Mouse (Mus musculus): ENCODE data around the gene App.

Gene App

DNA sequence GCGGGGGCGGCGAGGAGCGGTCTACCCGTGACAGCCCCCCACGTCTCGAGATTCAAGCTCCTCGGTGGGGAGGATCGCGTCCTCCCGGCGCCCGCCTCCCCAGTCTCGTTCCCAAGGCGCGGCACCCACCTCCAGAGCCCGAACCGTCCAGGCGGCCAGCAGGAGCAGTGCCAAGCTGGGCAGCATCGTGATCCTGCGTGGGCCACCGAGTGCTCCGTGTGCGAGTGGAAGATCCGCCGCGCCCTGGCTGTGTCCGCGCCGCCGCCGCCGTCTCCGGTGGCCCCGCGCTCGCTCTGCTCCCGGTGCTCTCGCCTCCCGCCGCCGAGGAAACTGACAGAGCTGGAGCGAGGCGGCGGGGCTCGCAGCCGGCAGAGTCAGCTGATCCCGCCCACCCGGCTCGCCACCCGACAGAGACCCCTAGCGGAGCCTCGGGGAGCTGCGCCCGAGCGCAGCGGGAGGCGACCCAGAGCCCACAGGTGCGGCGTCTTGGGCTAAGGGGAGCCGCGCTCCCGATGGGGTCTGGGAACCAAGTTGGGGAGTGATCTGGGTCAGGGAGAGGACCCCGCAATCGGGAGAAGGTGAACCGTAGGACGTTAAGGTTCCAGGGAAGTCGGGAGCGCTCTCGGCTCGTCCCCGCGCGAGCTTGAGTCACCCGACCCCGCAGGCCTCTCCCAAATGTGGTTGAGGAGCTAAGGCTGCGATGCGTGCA, at the start of gene App:
TSS of gene App (minus strand) at position 394 of the 709 bp plus-strand sequence.
- peak; percentile 79 for DNase-seq (ENCODE audit: low spot score)

DNA sequence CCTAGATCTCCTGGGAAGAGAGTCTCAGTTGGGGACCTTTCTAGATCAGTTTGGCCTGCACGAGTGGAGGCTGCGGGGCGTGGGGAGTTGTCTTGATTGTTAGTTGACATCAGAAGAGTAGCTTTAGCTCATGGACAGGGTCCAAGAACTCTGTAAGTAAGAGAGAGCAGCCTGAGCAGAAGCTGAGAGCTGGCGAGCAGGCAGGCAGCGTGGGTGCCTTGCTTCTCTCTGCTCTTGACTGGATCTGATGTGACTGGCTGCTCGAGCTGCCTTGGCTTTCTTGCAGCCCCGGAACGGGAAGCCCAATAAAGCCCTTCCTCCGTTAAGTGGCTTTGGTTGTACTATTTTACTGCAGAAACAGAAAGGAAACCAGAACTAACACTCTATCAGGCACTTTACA, 42.3 kb upstream of the App start:
- DNase-seq (ENCODE audit: low spot score) = peak; percentile 9

DNA sequence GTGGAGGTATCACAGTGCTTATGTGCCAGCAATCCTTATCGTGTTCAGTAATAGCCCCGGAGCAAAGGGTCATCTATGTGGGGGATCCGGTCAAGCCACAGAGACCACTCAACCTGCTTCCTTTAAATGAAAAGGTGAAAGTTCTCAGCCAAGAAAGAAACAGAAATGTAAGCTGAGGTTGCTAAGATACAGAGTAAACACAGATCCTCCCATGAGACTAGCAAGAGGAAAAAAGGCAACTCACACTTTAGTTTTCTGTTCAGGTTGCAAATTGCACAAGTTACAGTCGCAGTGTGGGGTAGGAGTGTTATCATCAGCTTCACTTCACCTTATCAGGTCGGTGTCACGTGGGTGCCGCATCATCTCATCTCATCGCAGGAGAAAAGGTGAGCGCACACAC, 41.6 kb upstream of the App start:
- no peak for DNase-seq (ENCODE audit: low spot score)

DNA sequence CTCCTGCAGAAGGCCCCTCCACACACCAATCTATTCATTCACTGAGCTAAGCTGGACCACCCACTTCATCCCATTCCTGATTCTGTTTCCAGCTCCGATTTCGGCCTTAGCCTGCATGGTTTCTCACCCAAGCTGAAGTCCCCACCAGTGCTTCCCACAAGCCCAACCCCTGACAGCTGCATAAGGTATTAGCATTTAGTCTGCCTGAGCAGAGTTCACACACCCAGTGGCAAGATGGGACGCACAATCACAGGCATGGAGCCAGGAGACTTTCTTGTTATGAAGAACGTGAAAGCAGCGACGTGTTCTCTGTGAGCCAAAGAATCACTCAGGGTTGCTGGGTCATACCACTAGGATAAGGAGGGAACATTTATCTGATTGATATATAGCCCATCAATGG, 22.1 kb upstream of the App start:
- DNase-seq (ENCODE audit: low spot score) = no peak

- DNase-seq (ENCODE audit: low spot score) = no peak
These were observed 21.6 kb upstream of the App start for GRCm38 (mm10) chr16:85195167-85195566.

- DNase-seq (ENCODE audit: low spot score) = no peak
These were observed 7.9 kb upstream of the App start for GRCm38 (mm10) chr16:85181502-85181901.

DNA sequence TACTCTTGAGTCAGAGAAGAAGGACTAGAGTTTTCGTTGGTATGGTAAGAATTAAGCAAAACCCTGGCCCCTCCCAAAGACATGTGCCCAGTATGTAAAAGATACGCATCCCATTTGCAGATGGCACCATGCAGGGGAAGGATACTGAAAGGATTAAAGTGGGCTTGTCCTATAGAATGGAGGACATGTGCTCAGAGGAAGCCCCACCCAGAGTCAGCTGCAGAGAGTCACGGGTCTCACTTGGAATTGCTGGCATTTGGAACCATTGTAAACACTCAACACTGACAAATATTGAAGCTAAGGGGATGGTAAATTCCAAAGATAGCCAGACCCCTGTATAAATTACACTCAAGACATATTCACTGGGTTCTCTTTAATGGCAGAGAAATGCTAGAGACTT, 7.1 kb upstream of the App start:
- DNase-seq (ENCODE audit: low spot score) = no peak

DNA sequence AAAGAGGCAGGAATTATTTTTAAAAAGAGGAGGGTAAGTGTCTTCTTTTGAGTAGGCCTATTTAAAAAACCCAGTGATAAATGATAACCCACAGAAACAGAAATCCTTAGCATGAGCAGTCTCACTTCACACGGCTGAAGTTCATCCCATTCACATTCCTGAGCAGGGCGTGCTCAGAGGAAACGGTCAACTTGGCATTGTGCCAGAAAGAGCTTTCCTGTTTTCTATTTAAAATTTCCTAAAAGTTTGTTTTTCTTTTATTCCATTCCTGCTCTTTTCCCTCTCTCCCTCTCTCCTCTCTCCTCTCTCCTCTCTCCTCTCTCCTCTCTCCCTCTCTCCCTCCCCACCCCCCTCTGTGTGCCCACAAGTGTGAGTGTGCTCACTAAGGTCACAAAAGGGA, 3.1 kb upstream of the App start:
- DNase-seq (ENCODE audit: low spot score) = no peak

DNA sequence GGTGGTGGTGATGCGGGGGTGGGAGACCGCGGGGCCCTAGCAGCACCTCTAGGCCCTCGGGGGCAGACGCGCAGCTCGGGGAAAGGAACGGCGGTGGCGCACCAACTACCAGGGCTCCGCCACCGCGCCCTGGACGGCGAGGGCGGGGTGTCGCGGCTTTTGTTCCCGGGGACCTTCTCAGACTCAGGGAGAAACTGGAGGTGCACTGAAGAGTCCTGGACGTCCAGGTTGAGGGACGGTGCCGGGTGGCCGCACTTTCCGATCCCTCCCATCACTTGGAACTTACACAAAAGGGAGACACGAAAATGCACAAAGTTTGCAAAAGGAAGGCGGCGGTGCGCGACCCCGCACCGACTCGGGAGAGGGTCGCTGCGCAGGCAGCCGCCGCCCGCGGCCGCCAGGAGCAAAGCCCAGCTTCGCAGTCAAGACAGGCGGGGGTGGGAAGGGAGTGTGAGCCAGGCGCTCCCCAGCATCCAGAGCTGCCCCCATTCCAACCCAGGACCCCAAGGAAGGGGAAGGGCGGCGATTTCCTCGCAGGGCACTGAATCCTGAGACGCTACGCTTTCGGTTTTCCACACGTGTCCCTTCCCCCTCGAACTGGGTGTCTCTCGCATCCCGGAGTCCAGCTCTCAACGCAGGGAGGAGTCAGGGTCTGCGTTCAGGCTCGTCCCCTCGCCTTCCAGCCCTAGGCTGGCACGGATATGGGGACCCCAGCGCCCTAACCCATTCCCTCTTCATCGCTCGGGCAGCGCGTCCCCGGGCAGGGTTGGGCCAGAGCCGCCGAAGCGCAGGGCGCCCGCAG, 794 bp downstream of the App start:
- no peak for DNase-seq (ENCODE audit: low spot score)

GRCm38 (mm10) chr16:85171976-85172570, 1.5 kb downstream of the App start:
- peak; percentile 62 for DNase-seq (ENCODE audit: low spot score)

DNA sequence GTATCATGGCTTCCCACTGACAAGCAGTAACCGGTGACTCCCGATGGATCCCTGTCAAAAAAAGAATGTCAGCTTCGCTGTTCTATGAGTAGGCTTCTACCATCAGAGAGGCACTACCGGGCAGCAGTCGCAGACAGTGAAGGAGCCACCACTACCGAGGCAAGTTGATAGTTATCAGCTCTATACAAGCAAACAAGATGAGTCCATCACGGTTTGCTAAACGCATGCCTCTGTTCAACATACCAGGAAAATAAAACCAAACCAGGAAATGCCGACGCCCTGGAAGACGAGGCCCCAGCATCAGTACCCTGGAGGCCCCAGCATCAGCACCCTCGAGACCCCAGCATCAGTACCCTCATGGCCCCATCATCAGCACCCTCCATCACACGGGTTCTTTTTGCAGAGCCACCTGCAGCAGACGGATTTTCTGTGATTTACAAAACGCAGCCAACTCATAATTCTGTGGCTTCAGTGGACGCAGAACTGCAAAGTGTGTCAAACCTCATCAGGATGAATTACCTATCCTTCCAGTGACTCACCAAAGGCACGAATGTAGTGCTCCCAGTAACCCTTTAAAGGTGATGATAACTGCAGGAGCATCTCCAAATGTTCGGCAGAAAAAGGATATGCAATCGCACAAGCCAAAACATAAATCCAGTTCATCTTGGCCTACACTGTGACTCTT, 2.6 kb downstream of the App start:
- DNase-seq (ENCODE audit: low spot score) = no peak

DNA sequence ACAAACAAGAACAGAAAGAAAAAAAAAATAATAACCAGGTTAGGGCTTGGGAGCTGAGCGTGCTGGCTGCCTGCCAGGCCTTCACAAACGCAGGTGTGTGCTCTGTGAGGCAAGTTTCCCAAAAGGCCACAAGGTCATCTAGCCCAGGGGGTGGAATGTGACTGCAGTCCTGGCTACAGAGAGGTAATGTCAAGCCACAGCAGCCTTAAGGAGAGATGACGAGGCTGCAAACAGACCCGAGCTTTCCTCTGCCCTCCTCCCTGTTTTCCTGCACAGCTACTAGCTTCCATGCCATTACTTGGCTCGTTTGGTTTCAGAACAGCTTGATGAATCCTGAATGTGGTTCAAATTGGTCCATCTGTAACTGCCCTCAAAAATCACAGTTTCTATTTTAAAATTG, 4.7 kb downstream of the App start:
- no peak for DNase-seq (ENCODE audit: low spot score)

DNA sequence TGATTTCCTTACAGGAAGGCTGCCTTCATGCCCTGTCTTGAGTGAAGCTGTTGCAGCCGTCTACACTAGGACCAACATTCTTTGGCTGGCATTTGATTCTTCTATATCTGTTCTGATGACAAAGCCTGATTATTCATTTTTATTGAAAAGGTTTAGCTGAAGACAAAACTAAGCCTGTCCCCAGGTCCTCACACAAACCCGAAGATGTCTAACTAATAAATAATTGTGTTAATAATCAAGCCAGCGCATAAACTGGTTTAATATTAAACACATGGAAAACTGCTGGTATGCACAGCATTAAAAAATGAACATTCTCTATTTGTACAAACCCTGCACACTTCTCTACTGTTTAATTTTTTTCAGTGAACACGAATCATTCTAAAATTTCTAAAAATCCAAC, 7.4 kb downstream of the App start:
- DNase-seq (ENCODE audit: low spot score) = no peak

DNA sequence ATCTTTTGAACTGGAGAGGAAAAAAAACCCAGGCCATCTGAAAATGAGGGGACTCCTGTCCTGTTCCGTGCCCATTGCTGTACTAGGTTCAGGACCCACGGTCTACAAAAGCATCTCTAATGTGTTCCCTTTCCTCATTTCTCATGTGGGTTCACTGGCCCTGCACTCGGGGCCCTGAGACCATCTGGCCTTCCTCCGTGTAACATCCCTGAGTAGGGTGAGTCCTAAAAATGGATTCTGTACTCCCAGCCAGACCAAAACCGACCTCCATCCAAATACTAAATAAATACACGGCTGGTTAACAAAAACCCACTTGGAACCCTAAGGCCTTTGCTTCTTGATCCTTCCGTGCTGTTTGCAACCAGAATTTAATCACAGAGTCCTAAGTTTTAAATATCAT, 7.9 kb downstream of the App start:
- no peak for DNase-seq (ENCODE audit: low spot score)

- DNase-seq (ENCODE audit: low spot score) = no peak
These were observed 8.4 kb downstream of the App start for GRCm38 (mm10) chr16:85165177-85165576.

- no peak for DNase-seq (ENCODE audit: low spot score)
These were observed 10.8 kb downstream of the App start for GRCm38 (mm10) chr16:85162779-85163178.

GRCm38 (mm10) chr16:85160140-85160539, 13.4 kb downstream of the App start:
- DNase-seq (ENCODE audit: low spot score) = no peak

DNA sequence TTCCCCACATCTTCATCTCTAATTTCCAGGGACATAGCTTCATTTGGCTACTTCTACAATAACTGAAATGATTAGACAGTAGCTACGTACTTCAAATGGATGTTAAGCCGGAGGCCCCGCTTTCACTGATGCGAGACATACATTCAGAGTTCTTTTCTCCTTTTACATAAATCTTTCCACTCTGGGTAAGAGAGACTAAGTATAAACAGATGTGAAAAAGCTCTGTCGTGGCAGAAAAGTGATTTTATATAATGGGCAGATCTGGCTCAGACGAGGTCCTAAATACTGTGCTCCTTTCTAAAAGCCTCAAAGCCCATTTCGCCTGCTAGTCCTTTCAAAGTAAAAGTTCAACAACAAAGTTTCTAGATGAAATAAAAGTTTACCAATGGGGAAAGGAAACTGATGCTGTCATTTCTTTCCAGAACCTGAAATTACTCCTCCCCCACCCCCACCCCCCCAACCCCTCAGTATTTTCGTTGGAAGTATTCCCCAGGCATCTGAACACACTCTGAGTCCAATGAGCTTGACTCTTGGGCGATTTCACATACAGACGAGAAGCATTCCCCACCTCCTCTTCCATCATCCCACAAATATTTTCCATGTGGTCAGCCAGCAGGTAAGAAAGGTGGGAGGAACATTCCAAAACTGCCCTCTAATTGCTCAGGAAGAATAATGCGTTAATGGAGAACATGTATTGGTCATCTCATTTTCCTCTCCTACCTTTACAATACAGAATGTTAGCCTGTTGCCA, 15.6 kb downstream of the App start:
- DNase-seq (ENCODE audit: low spot score) = no peak

GRCm38 (mm10) chr16:85157156-85157555, 16.4 kb downstream of the App start:
- no peak for DNase-seq (ENCODE audit: low spot score)

DNA sequence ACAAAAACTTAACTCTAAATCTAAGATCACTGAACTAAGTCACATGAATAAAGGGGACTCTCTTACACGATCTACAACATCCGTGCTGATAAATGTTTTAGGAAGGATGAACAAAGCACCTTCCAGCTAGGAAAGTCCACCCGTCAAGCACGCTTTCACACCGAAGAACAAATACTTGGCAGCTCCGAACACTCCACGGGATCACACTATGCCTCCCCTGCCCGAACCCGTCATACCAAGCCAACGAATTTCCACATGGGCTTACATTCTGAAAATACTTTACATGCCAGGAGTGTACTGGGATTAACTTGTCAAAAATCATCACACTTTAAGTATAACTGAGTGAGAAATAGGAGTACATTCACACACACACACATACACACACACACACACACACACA, 17.7 kb downstream of the App start:
- DNase-seq (ENCODE audit: low spot score) = no peak

DNA sequence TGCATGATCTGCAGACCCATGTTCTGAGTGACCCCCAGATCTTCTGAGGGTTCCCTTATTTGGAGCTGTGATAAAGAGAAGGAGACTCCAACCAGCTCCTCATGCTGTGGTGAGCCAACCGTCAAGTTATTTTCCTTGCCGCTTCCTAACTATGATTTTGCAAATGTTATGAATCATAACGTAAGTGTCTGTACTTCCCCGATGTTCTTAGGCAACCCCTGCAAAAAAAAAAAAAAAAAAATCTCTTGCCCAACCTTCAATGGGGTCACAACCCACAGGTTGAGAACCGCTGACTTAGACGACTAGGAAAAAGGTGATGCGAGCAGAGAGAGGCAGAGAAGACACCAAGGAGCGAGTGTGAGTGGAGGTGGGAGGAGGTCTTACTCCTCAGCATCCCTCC, 21.1 kb downstream of the App start:
- DNase-seq (ENCODE audit: low spot score) = no peak

GRCm38 (mm10) chr16:85151681-85152080, 21.9 kb downstream of the App start:
- DNase-seq (ENCODE audit: low spot score) = no peak

Data from left cerebral cortex, adult 11 months (tissue).